Mouse (Mus musculus) G1E (cell line): Measurements from ENCODE around the gene Map1b. TPM values are rescaled to one million over a fixed set of nuclear protein-coding genes. Genes with fewer than 3 reads are reported as not detected.

Source experiments
- ATAC-seq: 2 replicates; pipeline ENCODE4 v1.8.0; 2016; ENCODE audit warnings: mild to moderate bottlenecking; ENCODE audit not compliant: insufficient number of reproducible peaks, poor library complexity, low FRiP score, severe bottlenecking; ENCODE audit errors: extremely low read depth
- DNase-seq: peaks from one replicate; pipeline ENCODE4 v3.0.0; 2012; ENCODE audit warnings: low spot score
- H3K27me3 ChIP-seq: 2 replicates; pipeline ENCODE4 v1.6.1; 2012; ENCODE audit warnings: mild to moderate bottlenecking, low read length, inconsistent platforms; ENCODE audit not compliant: insufficient read depth
- H3K36me3 ChIP-seq: replicated peaks from 2 replicates; pipeline ENCODE3; 2012; ENCODE audit warnings: mild to moderate bottlenecking, inconsistent platforms
- H3K4me1 ChIP-seq: 2 replicates; pipeline ENCODE4 v1.6.1; 2012; ENCODE audit warnings: low read depth, low read length, inconsistent platforms, mixed read lengths; ENCODE audit not compliant: insufficient read depth
- H3K4me3 ChIP-seq: 2 replicates; pipeline ENCODE4 v1.5.1; 2012; ENCODE audit warnings: low read depth, mild to moderate bottlenecking, inconsistent platforms, low read length, moderate library complexity, mixed read lengths
- H3K9me3 ChIP-seq: replicated peaks from 2 replicates; pipeline ENCODE4 v1.6.1; 2012; ENCODE audit warnings: inconsistent platforms
- CTCF ChIP-seq: IDR thresholded peaks from 2 replicates; pipeline ENCODE4 v1.5.1; 2012; ENCODE audit warnings: low read depth, low read length, inconsistent platforms, mixed read lengths
- GATA1 ChIP-seq: IDR thresholded peaks from 2 replicates; pipeline ENCODE4 v1.6.1; 2012; ENCODE audit warnings: borderline replicate concordance, low read length, inconsistent platforms, mixed read lengths
- GATA2 ChIP-seq: IDR thresholded peaks from 2 replicates; pipeline ENCODE4 v1.6.1; 2012; ENCODE audit warnings: low read depth, low read length, inconsistent platforms, borderline replicate concordance
- POLR2AphosphoS5 ChIP-seq: IDR thresholded peaks from 2 replicates; pipeline ENCODE4 v1.6.1; 2012; ENCODE audit warnings: low read depth, low read length, inconsistent platforms; ENCODE audit not compliant: insufficient replicate concordance
- TAL1 ChIP-seq: conservative IDR thresholded peaks from 2 replicates; pipeline ENCODE4 v1.6.1; 2012; ENCODE audit warnings: low read depth, low read length, inconsistent platforms, mixed read lengths
- polyA plus RNA-seq: library from polyadenylated mRNA; stranded (reverse); fragments of >175 nt; gene quantifications from 2 replicates; pipeline ENCODE4 v1.2.3, GENCODE M21; 2012
- total RNA-seq, 2 experiments: library from RNA; stranded (forward) in 1 of 2; stranded (reverse) in 1 of 2; fragments of 200-1000 nt in 1 of 2; fragments of >200 nt in 1 of 2; fragmentation: Nextera tagmentation in 1 of 2; gene quantifications; 2 replicates each; pipeline ENCODE4 v1.2.3; 2014 to 2017

The Map1b gene
- total and polyA plus RNA-seq, 3 experiments, result 0.33 TPM; not detected in 2

GRCm38 (mm10) chr13:99461886-99462285, 54.5 kb downstream of the Map1b start:
- DNase-seq (no peak), ATAC-seq (no peak)
- Histone ChIP-seq H3K36me3 (no peaks in the 10 kb centered on the region), H3K27me3 (no peaks in the 10 kb centered on the region), H3K9me3 (no peaks in the 10 kb centered on the region), H3K4me3 (no peak overlapping the region), H3K4me1 (no peaks in the 10 kb centered on the region)
- TF ChIP-seq TAL1 (no peak), GATA2 (no peak), CTCF (no peak), GATA1 (no peak), POLR2AphosphoS5 (no peak)

- TF ChIP-seq GATA1, result no peak
- Histone ChIP-seq H3K4me1 (no peaks in the 10 kb centered on the region), H3K36me3 (no peaks in the 10 kb centered on the region), H3K27me3 (no peaks in the 10 kb centered on the region), H3K9me3 (no peaks in the 10 kb centered on the region), H3K4me3 (no peak overlapping the region)
- ATAC-seq (no peak), DNase-seq (no peak)
These were observed 56.7 kb downstream of the Map1b start for GRCm38 (mm10) chr13:99459612-99460011.

- Histone ChIP-seq H3K4me3 (no peak overlapping the region), H3K4me1 (no peaks in the 10 kb centered on the region), H3K9me3 (no peaks in the 10 kb centered on the region), H3K27me3 (no peaks in the 10 kb centered on the region), H3K36me3 (no peaks in the 10 kb centered on the region)
- ATAC-seq (no peak), DNase-seq (no peak)
- TF ChIP-seq GATA1 (no peak), GATA2 (no peak), TAL1 (no peak), CTCF (no peak), POLR2AphosphoS5 (no peak)
These were observed 57.5 kb downstream of the Map1b start for GRCm38 (mm10) chr13:99458658-99459386.

GRCm38 (mm10) chr13:99454977-99455376, 61.4 kb downstream of the Map1b start:
- TF ChIP-seq CTCF (no peak), GATA1 (no peak), GATA2 (no peak), POLR2AphosphoS5 (no peak), TAL1 (no peak)
- Histone ChIP-seq H3K9me3 (no peaks in the 10 kb centered on the region), H3K4me3 (no peak overlapping the region), H3K36me3 (no peaks in the 10 kb centered on the region), H3K27me3 (peaks cover 3% of the 10 kb centered on the region; the same call in 1 of the 2 replicates), H3K4me1 (no peaks in the 10 kb centered on the region)
- ATAC-seq (no peak), DNase-seq (no peak)

GRCm38 (mm10) chr13:99452444-99452843, 63.9 kb downstream of the Map1b start:
- no peak for DNase-seq
- H3K4me1 ChIP-seq, result no peaks in the 10 kb centered on the region
- H3K4me3 ChIP-seq, result no peak overlapping the region
- TF ChIP-seq GATA2 (no peak), CTCF (no peak), TAL1 (no peak), POLR2AphosphoS5 (no peak), GATA1 (no peak)
- peaks cover 7% of the 10 kb centered on the region for H3K27me3 ChIP-seq
- no peak for ATAC-seq
- H3K9me3 ChIP-seq, result no peaks in the 10 kb centered on the region
- H3K36me3 ChIP-seq, result no peaks in the 10 kb centered on the region

GRCm38 (mm10) chr13:99451276-99451675, 65.1 kb downstream of the Map1b start:
- H3K4me1 ChIP-seq, result no peaks in the 10 kb centered on the region
- H3K9me3 ChIP-seq, result no peaks in the 10 kb centered on the region
- TF ChIP-seq GATA1, result no peak
- no peak for TF ChIP-seq TAL1
- TF ChIP-seq CTCF, result no peak
- no peak for TF ChIP-seq POLR2AphosphoS5
- TF ChIP-seq GATA2, result no peak
- DNase-seq (no peak), ATAC-seq (no peak)
- no peaks in the 10 kb centered on the region for H3K36me3 ChIP-seq
- H3K27me3 ChIP-seq, result peaks cover 13% of the 10 kb centered on the region
- no peak overlapping the region for H3K4me3 ChIP-seq

- no peaks in the 10 kb centered on the region for H3K36me3 ChIP-seq
- no peaks in the 10 kb centered on the region for H3K9me3 ChIP-seq
- no peaks in the 10 kb centered on the region for H3K4me1 ChIP-seq
- DNase-seq, result no peak
- H3K27me3 ChIP-seq, result peaks cover 13% of the 10 kb centered on the region
- TF ChIP-seq CTCF, result no peak
- no peak for TF ChIP-seq POLR2AphosphoS5
- no peak for TF ChIP-seq GATA2
- no peak for TF ChIP-seq GATA1
- TF ChIP-seq TAL1, result no peak
- no peak overlapping the region for H3K4me3 ChIP-seq
- ATAC-seq, result no peak
These were observed 65.6 kb downstream of the Map1b start for GRCm38 (mm10) chr13:99450766-99451165.
